Mouse (Mus musculus) lung, adult 2 months (tissue): ENCODE results near the gene Camp.

Experiments used
- CTCF ChIP-seq: fragments of 200-500 bp; IDR thresholded peaks from 2 replicates; pipeline ENCODE4 v1.5.1; 2011; ENCODE audit warnings: mild to moderate bottlenecking, low read length, control low read depth; ENCODE audit not compliant: insufficient read depth
- POLR2A ChIP-seq: fragments of 200-500 bp; IDR thresholded peaks from 2 replicates; pipeline ENCODE4 v1.6.1; 2011; ENCODE audit warnings: low read depth, mild to moderate bottlenecking, control low read depth, low read length, borderline replicate concordance; ENCODE audit errors: extremely low read depth

- TF ChIP-seq CTCF (no peak), POLR2A (no peak)
Observed at GRCm38 (mm10) chr9:109850099-109850498, 682 bp upstream of the Camp start.
